Mouse (Mus musculus) spleen, adult 12 weeks (tissue): ENCODE measurements around the gene 4933424G06Rik.
"Not testable (repeated sequence)": the region's sequence is repeated elsewhere in the genome, so short reads cannot be mapped to it uniquely, and the experiment has no call there.

Source experiments
- DNase-seq: peaks from one replicate; pipeline ENCODE4 v3.0.0; 2022; ENCODE audit warnings: low spot score

Gene 4933424G06Rik

GRCm38 (mm10) chr1:36709854-36710280 is at the start of gene 4933424G06Rik:
4933424G06Rik (plus strand) TSS chr1:36710149.
- DNase-seq, result peak; percentile 95

GRCm38 (mm10) chr1:36664457-36664856 is 45.5 kb upstream of the 4933424G06Rik start:
- DNase-seq, result no peak

GRCm38 (mm10) chr1:36665165-36665723 is 44.7 kb upstream of the 4933424G06Rik start:
- DNase-seq, result no peak

- no peak for DNase-seq
Measured at GRCm38 (mm10) chr1:36665934-36666333, 44.0 kb upstream of the 4933424G06Rik start.

GRCm38 (mm10) chr1:36668007-36668406 is 41.9 kb upstream of the 4933424G06Rik start:
- not testable (repeated sequence) for DNase-seq

GRCm38 (mm10) chr1:36670256-36670655 is 39.7 kb upstream of the 4933424G06Rik start:
- DNase-seq, result no peak

GRCm38 (mm10) chr1:36671260-36671659 is 38.7 kb upstream of the 4933424G06Rik start:
- no peak for DNase-seq

GRCm38 (mm10) chr1:36672648-36673350 is 37.1 kb upstream of the 4933424G06Rik start:
- DNase-seq, result no peak

- DNase-seq, result no peak
Measured at GRCm38 (mm10) chr1:36674936-36675335, 35.0 kb upstream of the 4933424G06Rik start.

GRCm38 (mm10) chr1:36680893-36681292 is 29.1 kb upstream of the 4933424G06Rik start:
- DNase-seq, result no peak

- no peak for DNase-seq
Measured at GRCm38 (mm10) chr1:36682620-36683355, 27.2 kb upstream of the 4933424G06Rik start, which contains the start of gene Fam178b. Fam178b (minus strand) TSS chr1:36683183.

- peak; percentile 34 for DNase-seq
Measured at GRCm38 (mm10) chr1:36683810-36684467, 26.0 kb upstream of the 4933424G06Rik start.

GRCm38 (mm10) chr1:36690671-36691235 is 19.2 kb upstream of the 4933424G06Rik start:
- no peak for DNase-seq

- DNase-seq, result peak; percentile 97
Measured at GRCm38 (mm10) chr1:36691271-36692155, 18.4 kb upstream of the 4933424G06Rik start, which contains the start of gene Cox5b. Cox5b (plus strand) TSS chr1:36691449.

- no peak for DNase-seq
Measured at GRCm38 (mm10) chr1:36694871-36695270, 15.1 kb upstream of the 4933424G06Rik start.

GRCm38 (mm10) chr1:36696411-36696810 is 13.5 kb upstream of the 4933424G06Rik start:
- no peak for DNase-seq

- DNase-seq, result no peak
Measured at GRCm38 (mm10) chr1:36697030-36697429, 12.9 kb upstream of the 4933424G06Rik start.

GRCm38 (mm10) chr1:36707166-36707565 is 2.8 kb upstream of the 4933424G06Rik start:
- DNase-seq, result no peak

GRCm38 (mm10) chr1:36707797-36708196 is 2.2 kb upstream of the 4933424G06Rik start:
- no peak for DNase-seq

- DNase-seq, result no peak
Measured at GRCm38 (mm10) chr1:36708626-36709025, 1.3 kb upstream of the 4933424G06Rik start.
